29 mouse cellular contexts compared by ENCODE assay signal in genomic region chr11:6163706-6164105, GRCm38 (mm10). TPM values are rescaled to one million over a fixed set of nuclear protein-coding genes. Genes with fewer than 3 reads are reported as not detected.
DNase-seq lines count a peak whose midpoint lies in the region; ATAC-seq and TF ChIP-seq lines count a peak whose summit lies in the region.
"Had no signal": no experiment of that assay in that cellular context is flagged by ENCODE, and none has a peak within 500 bp of the region (broad histone marks: within the 10 kb centered on the region; RNA-seq: fewer than 3 reads in every experiment).

No protein-coding gene starts in this region.

- peaks cover 21% of the 10 kb centered on the region for H3K4me1 ChIP-seq in cerebellum, adult 2 months (ENCODE audit: control insufficient read depth, insufficient read depth, low read length)
- H3K4me1 ChIP-seq: embryonic facial prominence, embryonic 10.5 days; forebrain, embryonic 12.5 days had no signal

- no peaks in the 10 kb centered on the region for H3K27me3 ChIP-seq in cerebellum, adult 2 months (ENCODE audit: control insufficient read depth, insufficient read depth, low read length)
- H3K27me3 ChIP-seq: embryonic facial prominence, embryonic 13.5 days; forebrain, embryonic 12.5 days; forebrain, embryonic 15.5 days; heart, embryonic 12.5 days; heart, embryonic 15.5 days had no signal

- TF ChIP-seq CTCF in cerebellum, adult 2 months (IDR thresholded peaks at IDR 0.05; ENCODE audit: borderline replicate concordance, insufficient read depth, low read depth, low read length) = no peak
- TF ChIP-seq CTCF in layer of hippocampus, adult 2 months (conservative IDR thresholded peaks at IDR 0.05) = no peak

- H3K4me3 ChIP-seq in cerebellum, adult 2 months (replicated peaks; ENCODE audit: insufficient read depth, low read depth, low read length) = no peak overlapping the region
- H3K4me3 ChIP-seq in layer of hippocampus, adult 2 months = no peak overlapping the region
- H3K4me3 ChIP-seq: embryonic facial prominence, embryonic 10.5 days; embryonic facial prominence, embryonic 13.5 days; erythroblast, embryonic 14.5 days; forebrain, embryonic 12.5 days; forebrain, embryonic 15.5 days; gastrocnemius, adult 2 months; heart, embryonic 12.5 days; heart, embryonic 15.5 days had no signal

- no peak for ATAC-seq in megakaryocyte, adult 5-6 weeks (ENCODE audit: poor library complexity, severe bottlenecking)
- ATAC-seq: activated CD4-positive, CD25-positive, alpha-beta regulatory T cell, adult 4 months; forebrain, embryonic 15.5 days; hindbrain, postnatal 0 days had no signal

- TF ChIP-seq POLR2A in cerebellum, adult 2 months (IDR thresholded peaks at IDR 0.05; ENCODE audit: borderline replicate concordance, insufficient read depth, low read length) = no peak

- 78% methylated on average over 12 of the region's 12 CpGs for WGBS in cerebellum, adult 2 months

- peak; percentile 12 for DNase-seq in cerebellum, adult 11-12 months
- no peak for DNase-seq in cerebellum, adult 2 months
- no peak for DNase-seq in layer of hippocampus, adult 2 months (ENCODE audit: low spot score in 2 of 2)
- DNase-seq in layer of hippocampus, adult 11-12 months (ENCODE audit: low spot score) = no peak
- peak; percentile 70 for DNase-seq in right cerebral cortex, adult 18-20 months
- no peak for DNase-seq in right cerebral cortex, postnatal 14 days
- DNase-seq in brain, adult 2 months (ENCODE audit: low read depth, low spot score) = peak; percentile 51
- DNase-seq: adrenal gland, adult 8-10 months; adrenal gland, postnatal 25 days; cerebellum, adult 8-10 months; cerebellum, postnatal 10 days; cerebellum, postnatal 36 days; embryo, embryonic 11 days; gastrocnemius, adult 2 months; gastrocnemius, postnatal 14 days; heart, adult 18-20 months; heart, postnatal 10 days; heart, postnatal 4 days had no signal

- H3K27ac ChIP-seq in cerebellum, adult 2 months (ENCODE audit: insufficient read depth, low read length) = no peak overlapping the region
- H3K27ac ChIP-seq in layer of hippocampus, adult 2 months = peak overlapping the region; percentile 43; the same call in 1 of the 2 replicates
- H3K27ac ChIP-seq: embryonic facial prominence, embryonic 10.5 days; embryonic facial prominence, embryonic 13.5 days; forebrain, embryonic 12.5 days; forebrain, embryonic 15.5 days; gastrocnemius, adult 2 months; heart, embryonic 15.5 days; hindbrain, embryonic 14.5 days; hindbrain, postnatal 0 days had no signal

RNA-seq across cellular contexts. Expression of gene A730071L15Rik, which starts 36.1 kb away (rescaled TPM):
- polyA plus RNA-seq in cerebellum, adult 2 months (2012; rRNA removed) = 0.15 and 0.16 TPM in 2 replicates
- total RNA-seq in layer of hippocampus, adult 2 months (2021) = under 1 TPM in 1 of 2 experiments, not detected in 1; 0.31 TPM
- 0.09 and 0.57 TPM in 2 replicates for total RNA-seq in megakaryocyte, adult 5-6 weeks (2015)
- not detected in 2 replicates for total RNA-seq in megakaryocyte, adult 5-6 weeks (2017)
- total RNA-seq: heart, adult 18-20 months; hindbrain, postnatal 0 days had no signal
- polyA plus RNA-seq: activated CD4-positive, CD25-positive, alpha-beta regulatory T cell, adult 4 months; erythroblast, embryonic 14.5 days; heart, embryonic 12.5 days had no signal

RNA-seq across cellular contexts. Expression of gene Nudcd3, which starts 36.5 kb away (rescaled TPM):
- 91.5 and 96.0 TPM in 2 replicates for polyA plus RNA-seq in cerebellum, adult 2 months (2012; rRNA removed)
- total RNA-seq in layer of hippocampus, adult 2 months (2021) = 100 to 1,000 TPM; 117 to 118 TPM
- 11.5 and 14.6 TPM in 2 replicates for total RNA-seq in megakaryocyte, adult 5-6 weeks (2015)
- 25.0 and 25.6 TPM in 2 replicates for total RNA-seq in megakaryocyte, adult 5-6 weeks (2017)

Comparison
In these comparisons a context has a peak if more than half of its experiments do, and no peak if none do; other contexts are left out.
1. DNase-seq: peak in cerebellum, adult 11-12 months (single experiment), right cerebral cortex, adult 18-20 months (single experiment) and brain, adult 2 months (single experiment); none in cerebellum, adult 2 months (0 of 2), layer of hippocampus, adult 2 months (0 of 2), layer of hippocampus, adult 11-12 months (single experiment) and right cerebral cortex, postnatal 14 days (single experiment).
2. RNA of gene Nudcd3, which starts 36.5 kb away (total RNA-seq): 117 to 118 TPM in layer of hippocampus, adult 2 months; 11.5 to 25.6 TPM in megakaryocyte, adult 5-6 weeks; every median in the first group is over 4 times any median in the second.